Mouse (Mus musculus) bone marrow, adult 2 months (tissue): ENCODE measurements around the gene Ctnnbip1. TPM values are rescaled to one million over a fixed set of nuclear protein-coding genes. Genes with fewer than 3 reads are reported as not detected.

Experiments used
- H3K27ac ChIP-seq: fragments of 200-500 bp; 2 replicates; pipeline ENCODE4 v1.5.1; 2012; ENCODE audit warnings: low read depth, mild to moderate bottlenecking, control low read depth, inconsistent platforms, low read length; ENCODE audit not compliant: control insufficient read depth, poor library complexity, insufficient read depth
- H3K4me1 ChIP-seq: fragments of 200-500 bp; 2 replicates; pipeline ENCODE4 v1.6.1; 2011; ENCODE audit warnings: low read length; ENCODE audit not compliant: control insufficient read depth, insufficient read depth
- H3K4me3 ChIP-seq: fragments of 200-500 bp; replicated peaks from 2 replicates; pipeline ENCODE3; 2011; ENCODE audit warnings: mild to moderate bottlenecking, low read depth, low read length, control low read depth; ENCODE audit not compliant: control insufficient read depth
- CTCF ChIP-seq: fragments of 200-500 bp; IDR thresholded peaks from 2 replicates; pipeline ENCODE4 v1.5.1; 2011; ENCODE audit warnings: low read length, control low read depth; ENCODE audit not compliant: control insufficient read depth, insufficient read depth
- POLR2A ChIP-seq: fragments of 200-500 bp; IDR thresholded peaks from 2 replicates; pipeline ENCODE4 v1.6.1; 2011; ENCODE audit warnings: low read depth, mild to moderate bottlenecking, control low read depth, low read length, borderline replicate concordance; ENCODE audit not compliant: control insufficient read depth
- WGBS: fragments of 180-500 bp; shearing (Covaris S2); methylation state at CpG from one replicate; pipeline ENCODE4 v1.1.7; 2018; 5-methylcytosine and 5-hydroxymethylcytosine counted together
- polyA plus RNA-seq: library from polyadenylated mRNA; stranded (reverse); fragments of >200 nt; gene quantifications from 2 replicates; pipeline ENCODE4 v1.2.4, GENCODE M21; 2011; ENCODE audit warnings: low replicate concordance; ENCODE audit not compliant: missing spikeins, insufficient read depth, insufficient read length

Ctnnbip1 gene
- polyA plus RNA-seq, 1 experiment = 4.8 TPM

GRCm38 (mm10) chr4:149506904-149507303, 11.1 kb upstream of the Ctnnbip1 start:
- WGBS = 73% methylated on average over 3 of the region's 3 CpGs
- H3K4me1 ChIP-seq = no peaks in the 10 kb centered on the region
- H3K27ac ChIP-seq = no peak overlapping the region
- no peak overlapping the region for H3K4me3 ChIP-seq
- no peak for TF ChIP-seq POLR2A
- no peak for TF ChIP-seq CTCF

DNA sequence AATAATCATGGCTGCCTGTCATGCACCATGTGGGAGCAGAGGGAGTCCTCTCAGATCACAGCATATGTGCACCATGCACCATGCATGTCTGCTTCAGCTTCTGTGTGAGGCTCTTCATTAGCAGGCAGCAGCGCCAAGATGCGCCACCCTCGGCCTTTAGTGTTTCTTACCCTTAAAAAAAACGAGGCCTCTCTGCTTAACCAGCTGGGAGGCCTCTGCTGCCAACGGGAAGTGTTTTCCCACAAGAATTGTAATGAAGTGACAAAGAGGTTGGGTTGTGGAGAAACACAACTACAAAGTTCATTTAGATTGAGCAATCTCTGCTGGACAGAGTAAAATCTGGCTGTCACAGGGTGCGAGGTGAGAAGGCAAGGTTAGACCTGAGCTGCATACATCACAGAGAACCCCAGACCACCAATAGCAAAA, 6.8 kb upstream of the Ctnnbip1 start:
- Histone ChIP-seq H3K27ac (no peak overlapping the region), H3K4me1 (no peaks in the 10 kb centered on the region), H3K4me3 (no peak overlapping the region)
- TF ChIP-seq POLR2A (no peak), CTCF (no peak)
- 20% methylated on average over 6 of the region's 6 CpGs for WGBS

DNA sequence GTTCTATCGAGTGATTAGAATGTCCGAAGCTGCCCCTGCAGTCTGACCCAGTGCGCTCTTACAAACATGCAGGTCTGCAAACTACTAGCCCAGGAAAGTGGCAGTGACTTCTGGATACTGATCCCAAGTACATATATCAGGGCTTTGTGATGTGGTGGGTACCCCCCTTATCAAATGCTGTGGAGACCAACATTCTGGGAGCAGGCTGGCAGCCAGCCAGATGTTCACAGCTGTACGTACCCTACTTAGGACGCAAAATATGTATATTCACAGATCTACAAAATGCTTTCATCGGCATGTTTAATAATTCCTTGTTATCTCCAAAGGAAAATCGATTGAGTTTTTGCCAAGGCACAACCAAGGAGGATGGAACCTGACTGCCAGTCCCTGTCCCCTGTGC, 6.0 kb upstream of the Ctnnbip1 start:
- Histone ChIP-seq H3K4me1 (no peaks in the 10 kb centered on the region), H3K4me3 (no peak overlapping the region), H3K27ac (no peak overlapping the region)
- TF ChIP-seq CTCF = no peak
- TF ChIP-seq POLR2A = no peak
- WGBS = 84% methylated on average over 7 of the region's 7 CpGs

DNA sequence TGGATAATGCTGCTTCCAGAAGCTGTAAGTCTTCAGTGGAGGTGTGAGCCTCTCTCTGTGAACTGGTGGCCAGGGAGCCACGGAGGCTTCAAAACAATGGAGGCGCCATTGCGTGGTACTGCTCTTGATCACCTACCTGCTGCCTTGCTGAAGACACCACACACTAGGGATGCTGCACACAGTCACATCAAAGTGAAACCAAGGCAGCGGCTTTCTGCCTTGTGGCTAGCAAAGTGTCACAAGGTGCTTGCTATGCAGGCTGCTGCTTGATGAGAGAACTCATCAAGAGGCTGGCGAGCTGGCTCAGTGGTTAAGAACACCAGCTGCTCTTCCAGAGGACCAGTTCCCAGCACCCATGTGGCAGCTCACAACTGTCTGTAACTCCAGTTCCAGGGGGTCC, 2.3 kb upstream of the Ctnnbip1 start:
- H3K4me3 ChIP-seq = no peak overlapping the region
- WGBS = 87% methylated on average over 5 of the region's 5 CpGs
- no peak overlapping the region for H3K27ac ChIP-seq
- TF ChIP-seq POLR2A = no peak
- TF ChIP-seq CTCF = no peak
- peaks cover 1% of the 10 kb centered on the region; the same call in 1 of the 2 replicates for H3K4me1 ChIP-seq

GRCm38 (mm10) chr4:149518351-149519220, 550 bp downstream of the Ctnnbip1 start:
- WGBS = 7% methylated on average over 52 of the region's 52 CpGs
- TF ChIP-seq CTCF = no peak
- no peak for TF ChIP-seq POLR2A
- H3K4me3 ChIP-seq = peak overlapping the region; percentile 24
- peaks cover 1% of the 10 kb centered on the region; the same call in 1 of the 2 replicates for H3K4me1 ChIP-seq
- no peak overlapping the region; the same call in 1 of the 2 replicates for H3K27ac ChIP-seq

DNA sequence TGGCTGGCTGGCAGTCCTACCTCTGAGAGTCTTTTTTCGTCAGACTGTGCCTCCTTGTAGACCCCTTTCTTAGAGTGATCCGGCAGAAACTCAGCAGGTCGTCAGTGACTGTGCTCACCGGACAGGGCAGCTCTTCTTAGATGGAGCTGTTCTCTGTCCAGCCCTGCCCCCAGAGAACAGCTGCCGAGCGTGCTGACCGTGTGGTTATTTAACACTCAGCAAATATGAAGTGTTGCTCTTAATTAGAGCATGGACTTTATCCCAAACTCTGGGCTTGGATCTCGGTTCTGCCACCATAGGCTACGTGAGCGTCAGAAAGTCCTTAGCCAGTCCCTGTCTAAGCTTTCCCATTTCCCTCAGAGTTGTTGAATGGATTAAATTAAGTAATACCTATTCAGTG, 3.2 kb downstream of the Ctnnbip1 start:
- WGBS = 83% methylated on average over 10 of the region's 10 CpGs
- peaks cover 1% of the 10 kb centered on the region; the same call in 1 of the 2 replicates for H3K4me1 ChIP-seq

GRCm38 (mm10) chr4:149523961-149524360, 5.9 kb downstream of the Ctnnbip1 start:
- Histone ChIP-seq H3K4me3 (no peak overlapping the region), H3K27ac (no peak overlapping the region), H3K4me1 (no peaks in the 10 kb centered on the region; the same call in 1 of the 2 replicates)
- TF ChIP-seq CTCF = no peak
- no peak for TF ChIP-seq POLR2A
- WGBS = 86% methylated on average over 6 of the region's 6 CpGs

More for the DNA sequence above, 3.2 kb downstream of the Ctnnbip1 start:
- H3K27ac ChIP-seq = no peak overlapping the region
- no peak for TF ChIP-seq POLR2A
- TF ChIP-seq CTCF = no peak
- H3K4me3 ChIP-seq = no peak overlapping the region

DNA sequence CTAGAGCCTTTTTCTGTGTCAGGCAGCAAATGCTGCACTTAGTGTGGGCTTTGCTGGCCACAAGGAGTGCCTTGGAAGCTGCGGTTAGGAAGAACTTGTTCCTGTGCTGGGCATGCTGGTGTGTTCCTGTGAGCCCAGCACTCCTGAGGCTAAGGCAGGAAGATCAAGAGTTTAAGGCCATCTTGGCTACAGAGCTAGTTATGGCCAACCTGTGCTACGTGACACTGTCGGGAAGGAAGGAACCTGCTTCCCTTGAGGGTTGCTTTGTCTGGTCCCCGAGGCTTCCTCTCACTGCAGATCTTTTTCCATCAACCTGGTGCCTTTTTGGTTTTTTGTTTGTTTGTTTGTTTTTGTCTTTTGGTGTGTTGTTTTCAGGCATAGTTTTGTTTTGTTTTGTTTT, 7.1 kb downstream of the Ctnnbip1 start:
- H3K4me1 ChIP-seq = no peaks in the 10 kb centered on the region; the same call in 1 of the 2 replicates
- WGBS = 78% methylated on average over 4 of the region's 4 CpGs
- TF ChIP-seq POLR2A (no peak), CTCF (no peak)
- H3K4me3 ChIP-seq = no peak overlapping the region
- H3K27ac ChIP-seq = no peak overlapping the region

- H3K4me1 ChIP-seq = no peaks in the 10 kb centered on the region
- no peak overlapping the region for H3K4me3 ChIP-seq
- WGBS = 76% methylated on average over 6 of the region's 6 CpGs
- TF ChIP-seq POLR2A (no peak), CTCF (no peak)
- no peak overlapping the region for H3K27ac ChIP-seq
These were observed 7.8 kb downstream of the Ctnnbip1 start for GRCm38 (mm10) chr4:149525811-149526210.
